Mouse (Mus musculus): ENCODE results near the gene Aldh1l2. TPM values are rescaled to one million over a fixed set of nuclear protein-coding genes. Genes with fewer than 3 reads are reported as not detected.

Aldh1l2 gene
- total and polyA plus RNA-seq, 3 experiments, result 0.34 to 0.59 TPM; not detected in 1

DNA sequence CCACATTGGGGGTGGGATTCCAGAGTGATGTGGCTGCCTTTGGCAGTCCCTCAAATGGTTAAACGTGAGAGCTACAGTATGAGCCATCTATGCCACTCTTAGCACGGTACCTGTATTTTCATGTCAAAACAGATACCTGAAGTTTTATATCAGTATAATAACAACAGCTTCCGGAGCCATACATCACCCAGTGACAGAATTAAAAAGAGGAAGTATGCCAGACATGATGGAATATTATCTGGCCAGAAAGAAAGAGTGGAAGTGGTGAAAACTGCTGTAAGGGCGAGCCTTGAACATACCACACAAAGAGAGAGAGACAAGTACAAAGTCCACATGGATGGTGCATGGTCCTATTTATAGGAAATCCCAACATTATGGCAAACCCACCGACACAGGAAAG, 22.6 kb downstream of the Aldh1l2 start:
- no peak for TF ChIP-seq MAFK (IDR thresholded peaks at IDR 0.05; ENCODE audit: insufficient replicate concordance, low read length)
- no peak for TF ChIP-seq NELFE (IDR thresholded peaks at IDR 0.05; ENCODE audit: low read depth, low read length)
- no peak for TF ChIP-seq KAT2A (IDR thresholded peaks at IDR 0.05; ENCODE audit: insufficient replicate concordance, low read length)
- H3K4me2 ChIP-seq (ENCODE audit: insufficient read depth, low read depth, poor library complexity, severe bottlenecking), result no peak overlapping the region
- DNase-seq (ENCODE audit: extremely low read depth), result no peak
- dilution Hi-C loops (cut with MboI; ENCODE audit: extremely low pct_ligation_motif_present, extremely low pct_unique_long_range_greater_than_20kb, low sequenced_read_pairs) (no loop called here), in situ Hi-C loops (cut with MboI; ENCODE audit: low pct_ligation_motif_present, low pct_unique_long_range_greater_than_20kb, low sequenced_read_pairs) (no loop called here)
- H3K27ac ChIP-seq (ENCODE audit: insufficient read depth, low read depth), result no peak overlapping the region
- H3K4me1 ChIP-seq (ENCODE audit: control insufficient read depth in 1 of 2, insufficient read depth in 2 of 2), result peaks cover 5 to 24% of the 10 kb centered on the region in 2 experiments; a peak in 3 of 4 replicates
- H3K36me3 ChIP-seq (replicated peaks in 1 of 2; ENCODE audit: control insufficient read depth in 1 of 2, insufficient read depth in 1 of 2, low read length in 1 of 2), result no peaks in the 10 kb centered on the region
- H3K4me3 ChIP-seq (replicated peaks in 1 of 3; ENCODE audit: low read depth in 2 of 3, low read length in 2 of 3, poor library complexity in 1 of 3), result no peak overlapping the region
- H3K9me3 ChIP-seq (replicated peaks; ENCODE audit: low read length), result no peaks in the 10 kb centered on the region
- no peaks in the 10 kb centered on the region for H3K27me3 ChIP-seq (replicated peaks)
- H3K79me2 ChIP-seq (replicated peaks; ENCODE audit: control insufficient read depth, extremely low read depth, insufficient read depth, poor library complexity, severe bottlenecking), result no peaks in the 10 kb centered on the region
- no peak overlapping the region for H3K9ac ChIP-seq (ENCODE audit: insufficient read depth, low read depth)

GRCm38 (mm10) chr10:83508962-83509660, 24.8 kb downstream of the Aldh1l2 start:
- Histone ChIP-seq H3K27me3 (replicated peaks) (no peaks in the 10 kb centered on the region), H3K27ac (ENCODE audit: insufficient read depth, low read depth) (no peak overlapping the region), H3K36me3 (replicated peaks in 1 of 2; ENCODE audit: control insufficient read depth in 1 of 2, insufficient read depth in 1 of 2, low read length in 1 of 2) (no peaks in the 10 kb centered on the region), H3K79me2 (replicated peaks; ENCODE audit: control insufficient read depth, extremely low read depth, insufficient read depth, poor library complexity, severe bottlenecking) (no peaks in the 10 kb centered on the region), H3K4me3 (replicated peaks in 1 of 3; ENCODE audit: low read depth in 2 of 3, low read length in 2 of 3, poor library complexity in 1 of 3) (no peak overlapping the region), H3K4me1 (ENCODE audit: control insufficient read depth in 1 of 2, insufficient read depth in 2 of 2) (peaks cover 5 to 24% of the 10 kb centered on the region in 2 experiments; a peak in 3 of 4 replicates), H3K9me3 (replicated peaks; ENCODE audit: low read length) (no peaks in the 10 kb centered on the region), H3K9ac (ENCODE audit: insufficient read depth, low read depth) (no peak overlapping the region), H3K4me2 (ENCODE audit: insufficient read depth, low read depth, poor library complexity, severe bottlenecking) (0 out of 2 replicates have a peak overlapping the region, but pooled peaks have one; percentile 17)
- dilution Hi-C loops (cut with MboI; ENCODE audit: extremely low pct_ligation_motif_present, extremely low pct_unique_long_range_greater_than_20kb, low sequenced_read_pairs) (no loop called here), in situ Hi-C loops (cut with MboI; ENCODE audit: low pct_ligation_motif_present, low pct_unique_long_range_greater_than_20kb, low sequenced_read_pairs) (loop anchor here (10.0 kb wide), 1 partner anchor 604 kb away; no protein-coding TSS in a partner anchor)
- peak; percentile 72 for DNase-seq (ENCODE audit: extremely low read depth)
- TF ChIP-seq ELF1 (IDR thresholded peaks at IDR 0.05; ENCODE audit: low read depth, low read length) (0 out of 2 replicates have a peak, but pooled peaks have one; percentile 29), NELFE (IDR thresholded peaks at IDR 0.05; ENCODE audit: low read depth, low read length) (no peak), MYC (IDR thresholded peaks at IDR 0.05; ENCODE audit: low read depth, low read length) (no peak), CHD2 (IDR thresholded peaks at IDR 0.05; ENCODE audit: low read length) (no peak), MEF2A (IDR thresholded peaks at IDR 0.05; ENCODE audit: borderline replicate concordance, low read depth, low read length) (no peak), IRF4 (IDR thresholded peaks at IDR 0.05; ENCODE audit: low read depth, low read length) (peak; percentile 73; the same call in 1 of the 2 replicates), ETS1 (conservative IDR thresholded peaks at IDR 0.05; ENCODE audit: low read depth, low read length) (no peak), JUND (conservative IDR thresholded peaks at IDR 0.05; ENCODE audit: low read depth, low read length) (0 out of 2 replicates have a peak, but pooled peaks have one; percentile 20), RCOR1 (conservative IDR thresholded peaks at IDR 0.05; ENCODE audit: low read depth, low read length) (0 out of 2 replicates have a peak, but pooled peaks have one; percentile 50), CTCF (conservative IDR thresholded peaks at IDR 0.05 in 1 of 2, IDR thresholded peaks at IDR 0.05 in 1 of 2; ENCODE audit: low read depth in 2 of 2, low read length in 2 of 2) (peak; percentile 74 to 79), SIN3A (IDR thresholded peaks at IDR 0.05; ENCODE audit: low read length) (no peak), E2F4 (IDR thresholded peaks at IDR 0.05; ENCODE audit: insufficient replicate concordance, low read depth, low read length) (no peak), MXI1 (IDR thresholded peaks at IDR 0.05; ENCODE audit: low read depth, low read length) (no peak), SMC3 (IDR thresholded peaks at IDR 0.05; ENCODE audit: low read depth, low read length) (peak; percentile 80), TCF12 (IDR thresholded peaks at IDR 0.05; ENCODE audit: low read depth, low read length) (peak; percentile 32; the same call in 1 of the 2 replicates), BHLHE40 (IDR thresholded peaks at IDR 0.05; ENCODE audit: low read depth, low read length) (0 out of 2 replicates have a peak, but pooled peaks have one; percentile 7), RAD21 (IDR thresholded peaks at IDR 0.05; ENCODE audit: low read depth, low read length) (peak; percentile 88), EP300 (IDR thresholded peaks at IDR 0.05; ENCODE audit: low read length) (peak; percentile 60), ZC3H11A (IDR thresholded peaks at IDR 0.05; ENCODE audit: low read depth, low read length) (peak; percentile 55)
